Mouse (Mus musculus) c-Kit-positive CD71-positive TER-119-negative erythroid progenitor cells, embryonic 14.5 days (primary cell): ENCODE results near the gene Lrrc32.
A peak's percentile ranks its signal among the peaks of the same experiment; 100 is the strongest.

Source experiments
- DNase-seq: peaks from one replicate; pipeline ENCODE4 v3.0.0-alpha.2; 2013; ENCODE audit warnings: low read depth

Gene Lrrc32

DNA sequence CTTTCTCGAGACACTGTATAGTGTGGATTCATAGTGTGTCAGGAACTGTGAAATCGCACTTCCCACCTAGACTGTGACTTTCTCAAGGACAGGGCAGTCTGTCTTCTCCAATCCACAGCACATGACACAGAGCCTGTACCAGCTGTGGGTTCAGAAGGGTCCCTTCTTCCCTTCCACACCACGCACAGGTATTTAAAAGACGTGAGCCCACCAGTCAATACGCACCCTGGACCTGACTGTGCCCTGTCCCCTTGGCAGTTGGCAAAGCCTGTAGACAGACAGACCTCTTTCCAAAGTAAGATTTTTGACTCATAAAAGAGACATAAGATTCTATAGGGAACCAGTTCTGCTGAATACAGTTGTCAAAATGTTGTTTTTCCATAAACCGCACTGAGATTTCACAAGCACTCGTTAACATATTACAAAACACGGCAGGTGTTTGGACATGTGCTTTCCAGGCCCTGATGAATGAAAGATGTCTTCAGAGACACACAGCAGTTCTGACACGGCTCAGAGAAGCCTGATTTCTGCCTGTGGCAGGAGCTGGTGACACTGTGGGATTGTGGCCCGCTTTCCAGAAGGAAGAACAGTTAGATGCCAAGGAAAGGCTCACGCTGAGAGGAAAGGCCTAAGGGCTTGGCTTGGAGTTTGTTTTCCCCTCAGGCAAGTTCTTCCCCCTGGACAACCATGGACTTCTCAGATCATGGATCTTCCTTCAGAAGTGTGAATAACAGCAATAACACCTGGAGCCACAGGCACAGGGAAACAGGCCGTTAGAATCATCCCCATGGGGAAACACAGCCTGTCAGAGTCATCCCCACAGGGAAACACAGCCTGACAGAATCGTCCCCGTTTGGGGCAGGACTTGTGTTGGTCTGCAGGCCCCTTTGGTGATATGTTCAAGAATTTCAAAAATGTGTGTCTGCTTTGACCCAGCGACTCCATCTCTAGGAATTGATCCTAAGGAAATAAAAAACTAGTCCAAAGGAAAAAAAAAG lies 22.2 kb downstream of the Lrrc32 start:
- no peak for DNase-seq

DNA sequence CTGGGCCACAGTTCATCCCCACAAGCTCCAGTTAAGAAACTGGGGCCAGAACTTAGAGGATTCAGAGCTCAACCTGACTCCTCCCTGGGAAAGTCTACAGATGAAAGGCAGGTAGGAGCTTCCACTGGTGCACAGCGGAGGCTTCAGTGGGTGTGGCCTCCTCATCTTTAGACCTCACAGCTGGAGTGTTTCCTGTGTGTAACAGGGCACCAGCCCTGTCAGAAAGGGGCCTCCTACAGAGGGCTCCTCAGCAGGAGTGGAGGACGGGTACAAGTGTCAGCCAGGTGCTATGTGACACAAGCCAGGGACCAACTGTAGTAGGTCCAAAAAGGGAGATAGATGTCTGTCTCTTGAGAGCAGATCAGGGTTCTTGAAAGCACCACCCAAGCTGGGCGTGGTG lies 24.2 kb downstream of the Lrrc32 start:
- DNase-seq: no peak

- DNase-seq: peak; percentile 5
These were observed 33.5 kb downstream of the Lrrc32 start for GRCm38 (mm10) chr7:98522576-98522975.

DNA sequence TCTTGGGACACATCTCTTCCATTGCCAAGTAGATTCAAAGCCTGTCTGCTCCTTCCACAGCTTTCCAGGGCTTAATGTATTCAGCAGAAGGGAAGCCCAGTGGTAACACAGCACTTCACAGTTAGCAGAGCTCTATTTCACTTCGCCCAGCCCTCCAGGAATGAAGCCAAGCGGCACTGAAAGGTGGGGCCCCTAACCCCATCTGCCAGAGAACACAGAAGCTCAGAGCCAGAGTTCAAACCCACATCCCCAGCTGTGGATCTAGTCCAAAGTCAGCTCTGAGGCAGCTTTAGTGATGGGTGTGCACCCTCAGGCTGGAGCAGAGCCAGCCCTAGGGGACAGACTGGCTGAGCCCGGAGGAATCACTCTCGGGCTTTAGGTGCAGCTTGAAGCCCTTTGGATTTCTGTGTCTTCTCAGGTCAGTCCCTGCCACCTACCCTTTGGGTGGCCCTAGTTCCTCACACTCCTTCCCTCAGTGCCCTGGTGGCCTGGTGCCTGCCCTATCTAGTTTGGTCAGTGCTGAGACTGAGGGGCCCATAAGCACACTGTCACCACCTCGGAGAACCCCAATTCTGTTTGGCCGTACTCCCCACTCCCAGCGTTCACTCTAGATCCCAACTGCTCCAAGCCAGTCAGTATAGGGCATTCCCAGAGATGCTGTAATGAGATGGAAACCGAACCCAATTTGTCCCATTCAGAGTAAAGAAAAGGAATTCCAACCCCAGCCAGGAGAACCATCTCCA lies 34.2 kb downstream of the Lrrc32 start:
- DNase-seq: no peak

- no peak for DNase-seq
These were observed 34.8 kb downstream of the Lrrc32 start for GRCm38 (mm10) chr7:98523813-98524361.

- no peak for DNase-seq
These were observed 35.3 kb downstream of the Lrrc32 start for GRCm38 (mm10) chr7:98524401-98524800.

DNA sequence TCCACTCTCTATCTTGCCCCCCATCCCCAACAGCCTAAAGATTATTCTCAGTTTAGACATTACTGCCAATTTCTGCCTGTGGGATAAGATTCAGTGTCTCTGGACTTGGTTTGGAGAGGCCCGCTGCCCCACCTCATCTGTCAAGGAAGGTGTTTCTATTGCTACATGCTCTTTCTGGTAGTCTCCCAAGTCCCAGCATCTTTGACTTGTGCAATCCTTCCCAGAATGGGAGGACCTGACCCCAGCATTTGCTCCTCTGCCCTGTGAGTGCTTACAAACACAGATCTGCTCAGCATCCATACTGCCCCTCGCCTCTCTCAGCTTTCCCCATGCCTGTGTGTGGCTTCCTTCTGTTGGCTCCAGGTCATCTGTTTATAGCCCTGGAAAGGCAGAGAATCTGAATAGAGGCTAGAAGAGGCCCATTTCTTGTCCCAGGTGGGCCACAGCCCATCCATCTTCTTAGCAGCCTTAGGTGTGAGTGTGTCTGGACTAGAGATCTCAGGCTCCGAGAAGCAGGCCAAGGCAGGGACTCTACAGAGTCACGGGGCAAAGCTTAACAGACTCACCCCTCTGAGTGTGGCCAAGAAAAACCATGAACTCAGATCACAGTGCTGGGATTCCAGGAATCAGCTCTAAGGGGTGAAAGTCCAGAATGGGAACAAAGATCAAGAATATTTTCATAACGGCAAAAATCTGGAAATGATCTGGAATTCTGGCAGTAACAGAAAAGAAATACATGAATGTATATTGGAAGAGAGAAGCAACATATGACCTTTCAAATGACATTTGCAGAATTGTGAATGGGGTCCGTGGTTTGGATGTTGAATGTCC lies 36.0 kb downstream of the Lrrc32 start:
- no peak for DNase-seq

DNA sequence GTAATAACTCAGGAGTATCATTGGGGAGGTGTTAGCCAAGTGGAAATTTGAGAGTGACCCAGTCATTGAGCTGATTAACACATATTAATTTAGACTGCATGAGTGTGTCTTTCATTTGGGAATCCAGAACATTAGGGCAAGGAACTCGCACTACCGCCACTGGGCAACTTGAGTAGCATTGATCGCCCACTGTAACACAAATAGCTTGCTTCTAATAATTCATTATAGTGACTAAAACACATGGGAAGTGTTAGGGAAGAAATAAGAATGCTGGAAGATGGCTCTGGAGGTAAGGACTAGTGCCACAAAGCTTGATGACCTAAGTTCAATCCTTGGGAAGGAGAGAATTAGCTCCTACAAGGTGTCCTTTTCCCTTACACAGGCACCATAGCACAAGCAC lies 38.0 kb downstream of the Lrrc32 start:
- no peak for DNase-seq

DNA sequence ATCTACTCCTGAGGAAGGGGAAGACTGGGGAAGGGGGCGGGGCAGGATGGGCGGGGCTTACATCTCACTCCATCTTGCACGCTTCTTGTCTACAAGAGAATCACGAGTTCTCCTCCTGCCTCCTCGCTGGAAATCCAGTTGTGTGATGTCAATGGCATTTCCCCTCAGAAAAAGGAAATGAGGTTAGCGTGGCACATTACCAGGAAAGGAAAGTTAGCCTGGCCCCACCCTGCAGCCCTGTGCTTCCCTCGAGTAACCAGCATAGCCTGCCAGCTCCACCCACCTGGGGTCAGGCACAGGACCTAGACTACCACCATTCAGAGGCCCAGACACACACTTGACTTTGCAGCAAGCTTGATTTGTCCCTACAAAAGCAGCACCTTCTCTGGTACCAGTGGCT lies 42.5 kb downstream of the Lrrc32 start:
- no peak for DNase-seq

GRCm38 (mm10) chr7:98532981-98533380 lies 43.9 kb downstream of the Lrrc32 start:
- no peak for DNase-seq

DNA sequence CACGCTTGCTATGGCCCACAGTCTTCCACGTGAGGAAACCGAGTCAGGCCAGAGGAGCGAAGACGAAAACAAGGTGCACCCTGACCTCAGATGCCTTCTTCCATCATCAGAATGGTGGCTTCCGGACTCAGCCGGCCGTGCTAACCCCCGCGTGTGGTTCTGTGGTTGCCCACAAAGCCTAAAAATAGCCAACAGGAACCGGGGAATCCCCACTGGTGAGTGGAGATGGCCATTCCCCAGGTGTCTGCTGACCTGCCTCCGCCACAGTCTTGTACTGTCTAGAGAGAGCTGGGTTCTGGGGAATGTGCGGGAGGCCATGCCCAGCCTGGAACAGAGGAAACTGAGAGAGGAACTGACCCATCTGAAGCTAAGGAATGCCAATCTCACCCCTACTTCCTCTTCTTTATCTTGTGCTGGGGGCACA lies 45.4 kb downstream of the Lrrc32 start:
- DNase-seq: no peak

GRCm38 (mm10) chr7:98535191-98535590 lies 46.1 kb downstream of the Lrrc32 start:
- DNase-seq: no peak

DNA sequence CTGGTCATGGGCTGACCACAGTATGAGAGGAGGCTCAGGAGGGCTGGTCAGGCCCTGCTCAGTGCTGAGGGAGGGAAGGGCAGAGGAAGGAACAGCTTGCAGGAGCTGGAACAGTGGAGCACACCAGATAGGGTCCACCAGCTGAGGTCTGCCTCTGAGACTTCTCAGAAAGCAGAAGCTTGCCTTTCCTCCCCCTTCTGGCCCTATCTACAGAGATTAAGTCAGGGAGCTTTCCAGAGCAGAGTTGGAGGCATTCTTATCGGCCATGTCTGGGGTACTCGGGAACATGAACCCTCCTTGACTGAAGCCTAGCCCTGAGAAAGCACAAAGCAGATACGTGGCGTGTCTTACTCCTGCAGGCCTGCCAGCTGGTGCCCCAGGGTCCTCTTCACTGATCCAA lies 46.8 kb downstream of the Lrrc32 start:
- DNase-seq: no peak

- DNase-seq: no peak
These were observed 48.3 kb downstream of the Lrrc32 start for GRCm38 (mm10) chr7:98537210-98537966.

GRCm38 (mm10) chr7:98537967-98538573 lies 49.0 kb downstream of the Lrrc32 start:
- no peak for DNase-seq

- DNase-seq: no peak
These were observed 51.8 kb downstream of the Lrrc32 start for GRCm38 (mm10) chr7:98540879-98541278.

- no peak for DNase-seq
These were observed 52.5 kb downstream of the Lrrc32 start for GRCm38 (mm10) chr7:98541564-98541963.

DNA sequence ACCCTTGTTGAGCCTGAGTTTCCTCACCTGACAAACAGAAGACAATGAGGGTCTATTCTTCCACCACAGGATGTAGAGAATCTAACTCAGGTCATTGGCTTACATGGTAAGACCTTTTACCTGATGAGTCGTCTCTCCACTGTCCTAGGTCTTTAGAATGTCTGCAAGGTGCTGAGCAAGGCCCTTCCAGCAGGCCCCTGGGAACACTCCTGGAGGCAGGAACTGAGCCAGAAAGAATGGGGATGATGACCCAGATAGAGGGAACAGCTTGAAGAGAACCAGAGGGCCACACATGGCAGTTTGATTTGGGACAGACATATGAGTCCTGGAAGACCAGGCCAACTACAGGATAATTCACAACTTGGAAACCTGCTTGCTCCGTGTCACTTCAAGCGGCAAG lies 53.2 kb downstream of the Lrrc32 start:
- no peak for DNase-seq

- no peak for DNase-seq
These were observed 53.7 kb downstream of the Lrrc32 start for GRCm38 (mm10) chr7:98542731-98543142.

- DNase-seq: no peak
These were observed 54.8 kb downstream of the Lrrc32 start for GRCm38 (mm10) chr7:98543853-98544370.
